Mouse (Mus musculus): ENCODE results near the gene Cutal. TPM values are rescaled to one million over a fixed set of nuclear protein-coding genes. Genes with fewer than 3 reads are reported as not detected.

Cutal gene
- polyA plus RNA-seq, 2 experiments = 4.0 TPM

DNA sequence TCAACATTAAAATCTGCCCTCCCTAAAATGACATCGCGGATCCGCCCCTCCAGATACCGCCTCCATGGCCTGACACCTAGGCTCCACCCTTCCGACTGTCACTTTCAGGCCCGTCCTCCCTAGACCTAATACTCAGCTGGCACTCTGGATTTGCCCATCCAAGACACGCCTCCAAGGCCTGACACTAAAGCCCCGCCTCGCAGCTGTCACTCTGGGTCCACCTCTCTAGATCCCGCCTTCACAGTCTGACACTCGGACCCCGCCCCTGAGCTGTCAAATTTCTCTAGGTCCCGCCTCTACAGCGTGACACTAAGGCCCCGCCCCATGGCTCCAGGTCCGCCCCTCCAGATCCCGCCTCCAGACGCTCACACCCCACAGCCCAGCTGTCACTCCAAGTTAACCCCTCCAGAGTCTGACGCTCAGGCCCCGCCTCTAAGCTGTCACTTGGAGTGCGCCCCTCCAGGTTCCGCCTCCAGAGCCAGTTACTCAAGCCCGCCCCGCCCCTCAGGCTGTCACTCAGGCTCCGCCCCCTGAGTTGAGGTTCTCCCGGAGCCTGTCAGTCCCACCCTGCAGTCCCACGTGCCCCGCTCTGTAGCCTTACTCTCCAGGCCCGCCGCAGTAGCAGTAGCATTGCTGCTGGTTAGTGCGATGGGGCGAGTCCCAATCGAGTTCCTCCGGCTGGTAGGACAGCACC is 30.8 kb downstream of the Cutal start:
- WGBS (ENCODE audit: insufficient replicate concordance) = under 1% methylated on average over 34 of the region's 34 CpGs
- TF ChIP-seq EP300 (IDR thresholded peaks at IDR 0.05; ENCODE audit: low read depth) (no peak), CTCF (IDR thresholded peaks at IDR 0.05; ENCODE audit: low read depth) (no peak)
- Histone ChIP-seq H3K4me3 (ENCODE audit: insufficient read depth in 1 of 2, low read depth in 2 of 2, low read length in 2 of 2) (peak overlapping the region; percentile 51 to 52), H3K27ac (peak overlapping the region; percentile 81), H3K4me2 (ENCODE audit: low read depth) (peak overlapping the region; percentile 90), H3K9me3 (ENCODE audit: control insufficient read depth, low read length) (no peaks in the 10 kb centered on the region), H3K36me3 (replicated peaks; ENCODE audit: control insufficient read depth, insufficient read depth, low read depth) (no peaks in the 10 kb centered on the region), H3K9ac (replicated peaks) (peak overlapping the region; percentile 58), H3K27me3 (ENCODE audit: control insufficient read depth, insufficient read depth, low read length) (no peaks in the 10 kb centered on the region), H3K4me1 (replicated peaks; ENCODE audit: control insufficient read depth in 2 of 2, insufficient read depth in 2 of 2, low read length in 1 of 2) (peaks cover 23 to 24% of the 10 kb centered on the region in 2 experiments)
- peak; percentile 99 to 100 (median 100) for DNase-seq (ENCODE audit: low read depth in 3 of 3, low spot score in 3 of 3)
- peak; percentile 95 for ATAC-seq (ENCODE audit: insufficient read depth)

- no peak overlapping the region for H3K27ac ChIP-seq
- peaks cover 23 to 24% of the 10 kb centered on the region in 2 experiments for H3K4me1 ChIP-seq (replicated peaks; ENCODE audit: control insufficient read depth in 2 of 2, insufficient read depth in 2 of 2, low read length in 1 of 2)
- H3K9me3 ChIP-seq (ENCODE audit: control insufficient read depth, low read length) = no peaks in the 10 kb centered on the region
- WGBS (ENCODE audit: insufficient replicate concordance) = 65% methylated on average over 6 of the region's 6 CpGs
- peaks cover 5% of the 10 kb centered on the region; the same call in 1 of the 2 replicates for H3K36me3 ChIP-seq (replicated peaks; ENCODE audit: control insufficient read depth, insufficient read depth, low read depth)
- no peak for TF ChIP-seq CTCF (IDR thresholded peaks at IDR 0.05; ENCODE audit: low read depth)
- TF ChIP-seq EP300 (IDR thresholded peaks at IDR 0.05; ENCODE audit: low read depth) = no peak
- no peak overlapping the region for H3K4me3 ChIP-seq (ENCODE audit: insufficient read depth in 1 of 2, low read depth in 2 of 2, low read length in 2 of 2)
- DNase-seq (ENCODE audit: low read depth in 3 of 3, low spot score in 3 of 3) (no peak), ATAC-seq (ENCODE audit: insufficient read depth) (no peak)
- no peaks in the 10 kb centered on the region for H3K27me3 ChIP-seq (ENCODE audit: control insufficient read depth, insufficient read depth, low read length)
- H3K4me2 ChIP-seq (ENCODE audit: low read depth) = no peak overlapping the region
- H3K9ac ChIP-seq (replicated peaks) = no peak overlapping the region
Observed at GRCm38 (mm10) chr2:34906426-34906825, 32.2 kb downstream of the Cutal start.

DNA sequence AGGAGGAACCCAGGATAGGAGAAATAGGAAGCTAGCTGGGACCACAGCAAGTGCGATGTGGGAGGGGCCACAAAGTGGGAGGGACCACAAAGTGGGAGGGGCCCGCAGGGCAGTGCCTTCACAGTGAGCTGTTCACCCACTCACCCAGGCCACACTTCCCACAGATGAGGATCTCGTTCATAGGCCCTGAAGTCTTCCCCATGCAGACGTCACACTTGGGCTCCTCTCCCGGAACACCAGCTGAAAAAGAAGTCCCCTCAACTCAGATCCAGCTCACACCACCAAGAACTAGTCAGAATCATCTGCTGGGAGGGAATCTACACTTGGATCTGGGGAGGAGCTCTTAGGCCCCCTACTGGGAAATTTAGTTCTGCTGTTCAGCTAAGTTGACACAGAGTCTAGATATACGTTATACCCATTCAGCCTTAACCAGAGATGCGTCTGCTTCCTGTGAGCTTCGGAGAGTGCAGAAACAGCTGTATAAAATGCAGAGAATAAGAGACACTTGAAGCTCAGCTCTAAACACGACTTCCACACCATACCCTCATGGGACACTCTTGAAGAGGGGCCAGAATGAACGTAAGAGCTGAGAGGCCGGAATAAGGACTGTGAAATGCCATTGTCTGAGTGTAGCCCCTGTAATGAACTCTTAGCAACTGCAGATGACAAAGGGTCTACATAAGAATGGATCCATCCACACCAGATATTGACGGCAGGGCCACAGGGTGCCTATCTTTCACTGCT is 32.8 kb downstream of the Cutal start:
- DNase-seq (ENCODE audit: low read depth in 3 of 3, low spot score in 3 of 3) = peak in 1 of 3 experiments; percentile 46
- Histone ChIP-seq H3K4me3 (ENCODE audit: insufficient read depth in 1 of 2, low read depth in 2 of 2, low read length in 2 of 2) (no peak overlapping the region), H3K9me3 (ENCODE audit: control insufficient read depth, low read length) (no peaks in the 10 kb centered on the region), H3K27ac (no peak overlapping the region), H3K4me2 (ENCODE audit: low read depth) (no peak overlapping the region), H3K9ac (replicated peaks) (no peak overlapping the region), H3K27me3 (ENCODE audit: control insufficient read depth, insufficient read depth, low read length) (no peaks in the 10 kb centered on the region), H3K4me1 (replicated peaks; ENCODE audit: control insufficient read depth in 2 of 2, insufficient read depth in 2 of 2, low read length in 1 of 2) (peaks cover 23 to 24% of the 10 kb centered on the region in 2 experiments), H3K36me3 (replicated peaks; ENCODE audit: control insufficient read depth, insufficient read depth, low read depth) (peaks cover 5% of the 10 kb centered on the region; the same call in 1 of the 2 replicates)
- 34% methylated on average over 12 of the region's 12 CpGs for WGBS (ENCODE audit: insufficient replicate concordance)
- TF ChIP-seq EP300 (IDR thresholded peaks at IDR 0.05; ENCODE audit: low read depth) (no peak), CTCF (IDR thresholded peaks at IDR 0.05; ENCODE audit: low read depth) (peak; percentile 20; the same call in 1 of the 2 replicates)
- no peak for ATAC-seq (ENCODE audit: insufficient read depth)

- peaks cover 19 to 20% of the 10 kb centered on the region in 2 experiments for H3K4me1 ChIP-seq (replicated peaks; ENCODE audit: control insufficient read depth in 2 of 2, insufficient read depth in 2 of 2, low read length in 1 of 2)
- no peak for ATAC-seq (ENCODE audit: insufficient read depth)
- peaks cover 5% of the 10 kb centered on the region; the same call in 1 of the 2 replicates for H3K36me3 ChIP-seq (replicated peaks; ENCODE audit: control insufficient read depth, insufficient read depth, low read depth)
- no peaks in the 10 kb centered on the region for H3K9me3 ChIP-seq (ENCODE audit: control insufficient read depth, low read length)
- 79% methylated on average over 4 of the region's 4 CpGs for WGBS (ENCODE audit: insufficient replicate concordance)
- H3K4me2 ChIP-seq (ENCODE audit: low read depth) = no peak overlapping the region
- H3K9ac ChIP-seq (replicated peaks) = no peak overlapping the region
- no peak for DNase-seq (ENCODE audit: low read depth in 3 of 3, low spot score in 3 of 3)
- no peak overlapping the region for H3K4me3 ChIP-seq (ENCODE audit: insufficient read depth in 1 of 2, low read depth in 2 of 2, low read length in 2 of 2)
- H3K27ac ChIP-seq = no peak overlapping the region
- no peak for TF ChIP-seq EP300 (IDR thresholded peaks at IDR 0.05; ENCODE audit: low read depth)
- TF ChIP-seq CTCF (IDR thresholded peaks at IDR 0.05; ENCODE audit: low read depth) = no peak
- H3K27me3 ChIP-seq (ENCODE audit: control insufficient read depth, insufficient read depth, low read length) = peaks cover 10% of the 10 kb centered on the region
Observed at GRCm38 (mm10) chr2:34909719-34910118, 35.5 kb downstream of the Cutal start.

DNA sequence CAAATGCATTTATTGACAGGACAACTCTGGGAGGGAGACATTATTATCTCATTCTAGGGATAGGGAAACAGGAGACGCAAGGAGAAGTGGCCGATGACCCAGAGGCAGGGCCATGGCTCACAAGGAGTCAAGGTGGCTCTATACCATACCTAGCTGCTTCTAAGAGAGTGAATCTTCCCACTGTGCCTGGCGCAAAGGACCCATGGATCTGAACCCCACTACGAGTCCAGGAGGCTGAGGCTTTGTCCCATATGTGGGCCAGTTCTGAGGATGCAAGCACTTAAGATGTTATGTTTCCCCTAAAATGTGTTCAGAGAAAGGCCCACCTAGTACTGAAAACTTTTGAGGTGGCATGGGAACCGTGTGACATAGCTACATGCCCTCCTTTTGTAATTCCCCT is 37.7 kb downstream of the Cutal start:
- no peak overlapping the region for H3K27ac ChIP-seq
- 72% methylated on average over 5 of the region's 5 CpGs for WGBS (ENCODE audit: insufficient replicate concordance)
- peaks cover 5% of the 10 kb centered on the region; the same call in 1 of the 2 replicates for H3K36me3 ChIP-seq (replicated peaks; ENCODE audit: control insufficient read depth, insufficient read depth, low read depth)
- TF ChIP-seq EP300 (IDR thresholded peaks at IDR 0.05; ENCODE audit: low read depth) (no peak), CTCF (IDR thresholded peaks at IDR 0.05; ENCODE audit: low read depth) (no peak)
- no peak overlapping the region for H3K4me3 ChIP-seq (ENCODE audit: insufficient read depth in 1 of 2, low read depth in 2 of 2, low read length in 2 of 2)
- H3K9me3 ChIP-seq (ENCODE audit: control insufficient read depth, low read length) = no peaks in the 10 kb centered on the region
- peaks cover 10% of the 10 kb centered on the region for H3K27me3 ChIP-seq (ENCODE audit: control insufficient read depth, insufficient read depth, low read length)
- no peak overlapping the region for H3K9ac ChIP-seq (replicated peaks)
- H3K4me2 ChIP-seq (ENCODE audit: low read depth) = no peak overlapping the region
- H3K4me1 ChIP-seq (replicated peaks; ENCODE audit: control insufficient read depth in 2 of 2, insufficient read depth in 2 of 2, low read length in 1 of 2) = peaks cover 6 to 9% of the 10 kb centered on the region in 2 experiments
- no peak for DNase-seq (ENCODE audit: low read depth in 3 of 3, low spot score in 3 of 3)
- ATAC-seq (ENCODE audit: insufficient read depth) = no peak

Data from liver, embryonic 14.5 days (tissue).